Mouse (Mus musculus) forebrain, embryonic 11.5 days (tissue): ENCODE results near the gene Strbp. TPM values are rescaled to one million over a fixed set of nuclear protein-coding genes. Genes with fewer than 3 reads are reported as not detected.
A peak's percentile ranks its signal among the peaks of the same experiment; 100 is the strongest.

Experiments used
- ATAC-seq: fragments of 200-750 bp; cut with Nextera tagmentation; replicated peaks from 2 replicates; pipeline ENCODE4 v1.8.0; 2017; ENCODE audit warnings: moderate TSS enrichment; ENCODE audit not compliant: low FRiP score
- DNase-seq: peaks from one replicate; pipeline ENCODE4 v3.0.0-alpha.2; 2017; ENCODE audit warnings: low spot score
- H3K27ac ChIP-seq: fragments of 300-500 bp; sonication (generic); 2 replicates; pipeline ENCODE4 v1.5.1; 2014; ENCODE audit warnings: low read depth, low read length
- H3K27me3 ChIP-seq: fragments of 300-500 bp; sonication (generic); 2 replicates; pipeline ENCODE4 v1.6.1; 2014; ENCODE audit warnings: mild to moderate bottlenecking, low read length, mixed read lengths; ENCODE audit not compliant: control insufficient read depth, insufficient read depth
- H3K36me3 ChIP-seq: fragments of 300-500 bp; sonication (generic); 2 replicates; pipeline ENCODE4 v1.6.1; 2014; ENCODE audit warnings: mild to moderate bottlenecking, low read length, moderate library complexity, mixed read lengths; ENCODE audit not compliant: control insufficient read depth, insufficient read depth
- H3K4me1 ChIP-seq: fragments of 300-500 bp; sonication (generic); replicated peaks from 2 replicates; pipeline ENCODE4 v1.6.1; 2014; ENCODE audit warnings: low read length, mixed read lengths; ENCODE audit not compliant: control insufficient read depth, insufficient read depth
- H3K4me2 ChIP-seq: fragments of 300-500 bp; sonication (generic); 2 replicates; pipeline ENCODE4 v1.6.1; 2014; ENCODE audit warnings: low read depth, mild to moderate bottlenecking, low read length, moderate library complexity, mixed read lengths; ENCODE audit not compliant: severe bottlenecking
- H3K4me3 ChIP-seq: fragments of 300-500 bp; sonication (generic); 2 replicates; pipeline ENCODE4 v1.5.1; 2014; ENCODE audit warnings: low read depth, low read length
- H3K9ac ChIP-seq: fragments of 300-500 bp; sonication (generic); 2 replicates; pipeline ENCODE4 v1.6.1; 2014; ENCODE audit warnings: low read length
- H3K9me3 ChIP-seq: fragments of 300-500 bp; sonication (generic); 2 replicates; pipeline ENCODE4 v1.6.1; 2016; ENCODE audit warnings: low read length, mixed read lengths; ENCODE audit not compliant: control insufficient read depth
- WGBS: fragments of 180-500 bp; shearing (Covaris S2); extraction: QIAGEN DNeasy Blood & Tissue Kit; methylation state at CpG from one replicate; pipeline ENCODE4 v1.1.7; 2014; 5-methylcytosine and 5-hydroxymethylcytosine counted together
- polyA plus RNA-seq: library from polyadenylated mRNA; unstranded; fragments of >200 nt; fragmentation: Nextera tagmentation; extraction: Ambion mirVana; gene quantifications from 2 replicates; pipeline ENCODE4 v1.2.1, GENCODE M21; 2014

The Strbp gene
- polyA plus RNA-seq, 1 experiment from 2014 or later, result 103 TPM

GRCm38 (mm10) chr2:37488956-37489355, 214.7 kb downstream of the Strbp start:
- Histone ChIP-seq H3K9me3 (no peaks in the 10 kb centered on the region), H3K36me3 (peaks cover 10% of the 10 kb centered on the region; the same call in 1 of the 2 replicates), H3K27ac (no peak overlapping the region), H3K4me1 (no peaks in the 10 kb centered on the region), H3K9ac (no peak overlapping the region), H3K27me3 (no peaks in the 10 kb centered on the region), H3K4me2 (no peak overlapping the region), H3K4me3 (no peak overlapping the region)
- ATAC-seq, result no peak
- 93% methylated on average over 2 of the region's 2 CpGs for WGBS
- no peak for DNase-seq

GRCm38 (mm10) chr2:37486408-37486807, 217.3 kb downstream of the Strbp start:
- no peaks in the 10 kb centered on the region for H3K9me3 ChIP-seq
- no peak overlapping the region for H3K27ac ChIP-seq
- no peaks in the 10 kb centered on the region for H3K4me1 ChIP-seq
- ATAC-seq, result no peak
- H3K9ac ChIP-seq, result no peak overlapping the region
- DNase-seq, result no peak
- H3K27me3 ChIP-seq, result no peaks in the 10 kb centered on the region
- H3K4me2 ChIP-seq, result no peak overlapping the region
- peaks cover 9% of the 10 kb centered on the region; the same call in 1 of the 2 replicates for H3K36me3 ChIP-seq
- H3K4me3 ChIP-seq, result no peak overlapping the region

GRCm38 (mm10) chr2:37485370-37485769, 218.3 kb downstream of the Strbp start:
- DNase-seq (no peak), ATAC-seq (no peak)
- Histone ChIP-seq H3K4me1 (no peaks in the 10 kb centered on the region), H3K27me3 (no peaks in the 10 kb centered on the region), H3K4me2 (no peak overlapping the region), H3K27ac (no peak overlapping the region), H3K9ac (no peak overlapping the region), H3K36me3 (peaks cover 9% of the 10 kb centered on the region; the same call in 1 of the 2 replicates), H3K4me3 (no peak overlapping the region), H3K9me3 (no peaks in the 10 kb centered on the region)
- 88% methylated on average over 1 of the region's 1 CpGs for WGBS

DNA sequence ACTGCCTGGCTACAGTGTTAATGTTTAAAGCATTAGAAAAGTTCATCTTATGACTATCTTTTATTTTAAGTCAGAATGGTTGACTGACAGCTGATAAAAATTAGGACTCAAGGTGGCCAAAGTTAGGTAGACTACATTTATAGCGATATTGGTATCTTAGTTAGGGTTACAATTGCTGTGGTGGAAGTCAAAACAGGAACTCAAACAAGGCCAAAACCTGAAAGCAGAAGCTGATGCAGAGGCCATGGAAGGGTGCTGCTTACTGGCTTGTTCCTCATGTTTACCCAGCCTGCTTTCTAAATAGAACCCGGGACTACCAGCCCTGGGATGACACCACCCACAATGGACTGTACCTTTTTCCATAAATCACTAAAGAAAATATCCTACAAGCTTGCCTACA, 219.5 kb downstream of the Strbp start:
- Histone ChIP-seq H3K4me2 (no peak overlapping the region), H3K27me3 (no peaks in the 10 kb centered on the region), H3K27ac (no peak overlapping the region), H3K9me3 (no peaks in the 10 kb centered on the region), H3K4me3 (no peak overlapping the region), H3K36me3 (peaks cover 9% of the 10 kb centered on the region; the same call in 1 of the 2 replicates), H3K9ac (no peak overlapping the region), H3K4me1 (no peaks in the 10 kb centered on the region)
- 96% methylated on average over 2 of the region's 2 CpGs for WGBS
- ATAC-seq, result no peak
- DNase-seq, result no peak

DNA sequence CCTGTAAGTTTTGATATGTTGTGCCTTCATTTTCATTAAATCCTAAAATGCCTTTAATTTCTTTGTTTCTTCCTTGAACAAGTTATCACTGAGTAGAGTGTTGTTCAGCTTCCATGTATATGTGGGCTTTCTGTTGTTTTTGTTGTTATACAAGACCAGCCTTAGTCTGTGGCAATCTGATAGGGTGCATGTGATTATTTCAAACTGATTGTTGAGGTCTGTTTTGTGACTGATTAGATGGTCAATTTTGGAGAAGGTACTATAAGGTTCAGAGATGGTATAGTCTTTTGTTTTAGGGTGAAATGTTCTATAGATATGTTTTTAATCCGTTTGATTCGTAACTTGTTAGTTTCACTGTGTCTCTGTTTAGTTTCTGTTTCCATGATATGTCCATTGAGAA, 223.6 kb downstream of the Strbp start:
- Histone ChIP-seq H3K4me3 (no peak overlapping the region), H3K27ac (no peak overlapping the region), H3K9ac (no peak overlapping the region), H3K36me3 (no peaks in the 10 kb centered on the region; the same call in 1 of the 2 replicates), H3K27me3 (no peaks in the 10 kb centered on the region), H3K4me1 (no peaks in the 10 kb centered on the region), H3K4me2 (no peak overlapping the region), H3K9me3 (no peaks in the 10 kb centered on the region)
- ATAC-seq (no peak), DNase-seq (no peak)
- WGBS, result 95% methylated on average over 2 of the region's 2 CpGs

DNA sequence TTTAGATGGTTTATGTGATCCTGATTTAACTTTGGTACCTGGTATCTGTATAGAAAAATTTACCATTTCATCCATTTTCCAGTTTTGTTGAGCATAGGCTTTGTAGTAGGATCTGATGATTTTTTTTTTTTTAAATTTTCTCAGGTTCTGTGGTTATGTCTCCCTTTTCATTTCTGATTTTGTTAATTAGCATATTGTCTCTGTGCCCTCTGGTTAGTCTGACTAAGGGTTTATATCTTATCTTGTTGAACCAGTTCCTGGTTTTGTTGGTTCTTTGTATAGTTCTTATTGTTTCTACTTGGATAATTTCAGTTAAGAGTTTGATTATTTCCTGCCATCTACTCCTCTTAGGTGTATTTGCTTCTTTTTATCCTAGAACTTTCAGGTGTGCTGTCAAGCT, 224.1 kb downstream of the Strbp start:
- Histone ChIP-seq H3K9ac (no peak overlapping the region), H3K9me3 (no peaks in the 10 kb centered on the region), H3K36me3 (no peaks in the 10 kb centered on the region; the same call in 1 of the 2 replicates), H3K27ac (no peak overlapping the region), H3K4me3 (no peak overlapping the region), H3K4me1 (no peaks in the 10 kb centered on the region), H3K27me3 (no peaks in the 10 kb centered on the region), H3K4me2 (no peak overlapping the region)
- DNase-seq (no peak), ATAC-seq (no peak)

GRCm38 (mm10) chr2:37466266-37466665, 237.4 kb downstream of the Strbp start:
- Histone ChIP-seq H3K4me2 (no peak overlapping the region), H3K9me3 (no peaks in the 10 kb centered on the region), H3K27ac (no peak overlapping the region), H3K36me3 (no peaks in the 10 kb centered on the region; the same call in 1 of the 2 replicates), H3K4me1 (no peaks in the 10 kb centered on the region), H3K9ac (no peak overlapping the region), H3K4me3 (no peak overlapping the region), H3K27me3 (no peaks in the 10 kb centered on the region)
- DNase-seq (no peak), ATAC-seq (no peak)
- 96% methylated on average over 4 of the region's 4 CpGs for WGBS

DNA sequence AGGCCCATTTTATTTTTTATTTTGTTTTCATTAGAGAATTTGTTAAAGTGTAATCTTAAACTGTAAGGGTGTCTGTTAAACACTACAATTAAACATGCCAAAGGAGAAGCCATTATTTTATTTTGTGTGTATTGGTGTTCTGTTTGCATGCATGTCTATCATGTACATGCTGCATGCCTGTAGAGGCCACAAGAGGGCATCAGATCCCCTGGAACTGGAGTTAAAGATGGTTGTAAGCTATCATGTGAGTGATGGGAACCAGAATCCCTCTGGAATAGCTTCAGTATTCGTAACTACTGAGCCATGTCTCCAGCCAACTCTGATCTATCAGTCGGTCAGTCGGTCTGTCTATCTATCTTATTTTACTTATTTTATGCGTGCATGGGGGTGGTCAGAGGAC, 243.0 kb downstream of the Strbp start:
- 97% methylated on average over 4 of the region's 4 CpGs for WGBS
- ATAC-seq (no peak), DNase-seq (no peak)
- no peaks in the 10 kb centered on the region for H3K27me3 ChIP-seq
- H3K9me3 ChIP-seq, result no peaks in the 10 kb centered on the region
- no peak overlapping the region for H3K27ac ChIP-seq
- no peaks in the 10 kb centered on the region for H3K36me3 ChIP-seq
- H3K9ac ChIP-seq, result no peak overlapping the region
- no peak overlapping the region for H3K4me3 ChIP-seq
- no peaks in the 10 kb centered on the region for H3K4me1 ChIP-seq
- H3K4me2 ChIP-seq, result no peak overlapping the region

DNA sequence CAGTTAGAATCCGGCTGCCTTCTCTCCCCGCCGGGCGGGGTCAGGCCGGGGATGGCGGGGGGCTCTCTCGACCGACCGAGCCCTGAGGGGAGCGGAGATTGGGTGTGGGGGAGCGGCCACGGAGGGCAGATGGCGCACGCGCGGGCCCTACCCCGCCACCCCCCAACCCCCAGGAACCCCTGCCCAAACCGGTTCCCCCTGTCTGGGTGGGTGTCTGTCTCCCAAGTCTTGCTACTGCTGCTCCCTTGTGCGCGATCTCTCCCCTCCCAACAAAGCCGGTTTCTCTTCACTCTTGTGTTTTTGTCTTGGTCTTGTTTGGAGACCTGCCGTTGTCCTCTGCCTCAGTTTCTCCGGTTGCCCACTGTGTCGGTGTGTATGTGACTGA, 251.3 kb downstream of the Strbp start:
- H3K4me1 ChIP-seq, result no peaks in the 10 kb centered on the region; the same call in 1 of the 2 replicates
- peak overlapping the region; percentile 74 for H3K4me3 ChIP-seq
- peak overlapping the region; percentile 84 for H3K9ac ChIP-seq
- H3K27me3 ChIP-seq, result no peaks in the 10 kb centered on the region
- H3K36me3 ChIP-seq, result no peaks in the 10 kb centered on the region
- H3K9me3 ChIP-seq, result no peaks in the 10 kb centered on the region
- H3K27ac ChIP-seq, result no peak overlapping the region
- WGBS, result under 1% methylated on average over 24 of the region's 24 CpGs
- peak overlapping the region; percentile 74 for H3K4me2 ChIP-seq
- ATAC-seq, result peak; percentile 87
- no peak for DNase-seq
